In the genomic region with DNA sequence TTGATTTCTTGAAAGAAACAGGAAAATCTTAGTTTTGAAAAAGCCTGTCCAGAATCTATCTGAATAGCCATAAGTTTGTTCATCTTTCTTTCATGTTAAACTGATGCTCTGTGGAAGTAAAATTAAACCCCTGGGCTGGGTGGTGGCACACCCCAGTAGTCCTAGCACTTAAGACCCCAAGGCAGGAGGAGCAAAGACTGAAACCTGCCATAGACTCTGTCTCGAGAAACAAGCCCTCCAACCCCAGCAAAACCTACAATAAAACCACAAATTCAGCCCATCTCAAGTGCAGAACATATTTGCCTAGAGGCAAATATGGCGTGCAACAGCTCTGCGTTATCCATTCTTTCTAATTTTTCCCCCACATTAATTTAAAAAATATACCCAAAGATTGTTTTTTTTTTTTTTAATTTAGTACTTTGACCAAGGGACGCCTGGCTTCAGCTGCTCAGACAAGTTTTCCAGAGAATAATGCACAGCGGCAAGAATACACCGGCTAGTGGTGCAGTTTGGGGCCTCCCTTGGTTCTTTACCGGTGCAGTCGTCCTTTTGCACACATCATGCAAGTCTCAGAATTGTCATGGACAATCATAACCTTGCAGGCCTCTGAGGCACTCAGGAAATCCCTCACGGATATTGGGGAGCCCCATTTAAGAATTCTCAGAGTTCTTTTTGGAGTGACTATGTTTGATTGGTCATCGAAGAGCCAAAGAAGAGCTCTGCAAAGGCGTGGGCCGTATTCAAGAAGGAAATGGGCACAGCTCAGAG, we compare ENCODE assay signal across 7 mouse cellular contexts. TPM values are rescaled to one million over a fixed set of nuclear protein-coding genes. Genes with fewer than 3 reads are reported as not detected.
DNase-seq lines count a peak whose midpoint lies in the region; ATAC-seq and TF ChIP-seq lines count a peak whose summit lies in the region.

No protein-coding gene starts in this region.

- peak overlapping the region; percentile 37 for H3K4me2 ChIP-seq in forebrain, embryonic 11.5 days (ENCODE audit: low read depth, low read length, severe bottlenecking)
- peak overlapping the region; percentile 70 for H3K4me2 ChIP-seq in neural tube, embryonic 15.5 days

- no peak for TF ChIP-seq CTCF in lung, adult 2 months (IDR thresholded peaks at IDR 0.05; ENCODE audit: insufficient read depth, low read length)
- TF ChIP-seq CTCF in thymus, adult 2 months (IDR thresholded peaks at IDR 0.05; ENCODE audit: borderline replicate concordance, control insufficient read depth, extremely low read depth, insufficient read depth, low read length, poor library complexity), result no peak

- 51% methylated on average over 12 of the region's 12 CpGs for WGBS in lung, adult 2 months
- 55% methylated on average over 12 of the region's 12 CpGs for WGBS in forebrain, embryonic 11.5 days
- 57% methylated on average over 12 of the region's 12 CpGs for WGBS in limb, embryonic 10.5 days
- 52% methylated on average over 12 of the region's 12 CpGs for WGBS in neural tube, embryonic 15.5 days
- WGBS in thymus, adult 2 months, result 58% methylated on average over 12 of the region's 12 CpGs

- H3K27ac ChIP-seq in forebrain, embryonic 11.5 days (ENCODE audit: low read depth, low read length), result no peak overlapping the region
- peak overlapping the region; percentile 96 for H3K27ac ChIP-seq in limb, embryonic 10.5 days
- H3K27ac ChIP-seq in neural tube, embryonic 15.5 days (replicated peaks), result peak overlapping the region; percentile 96
- no peak overlapping the region for H3K27ac ChIP-seq in thymus, adult 2 months (ENCODE audit: control insufficient read depth, insufficient read depth, low read length)

- H3K4me1 ChIP-seq in lung, adult 2 months (ENCODE audit: control insufficient read depth, insufficient read depth, low read length), result peaks cover 2% of the 10 kb centered on the region; the same call in 1 of the 2 replicates
- no peaks in the 10 kb centered on the region; the same call in 1 of the 2 replicates for H3K4me1 ChIP-seq in forebrain, embryonic 11.5 days (replicated peaks; ENCODE audit: control insufficient read depth, insufficient read depth, low read length)
- peaks cover 18% of the 10 kb centered on the region for H3K4me1 ChIP-seq in limb, embryonic 10.5 days
- peaks cover 27% of the 10 kb centered on the region for H3K4me1 ChIP-seq in neural tube, embryonic 15.5 days
- H3K4me1 ChIP-seq in thymus, adult 2 months (replicated peaks; ENCODE audit: control insufficient read depth, insufficient read depth, low read length), result peaks cover 6% of the 10 kb centered on the region

- peak overlapping the region; percentile 46 for H3K4me3 ChIP-seq in lung, adult 2 months (replicated peaks; ENCODE audit: extremely low read depth, low read depth, low read length)
- H3K4me3 ChIP-seq in forebrain, embryonic 11.5 days (ENCODE audit: low read depth, low read length), result peak overlapping the region; percentile 82
- peak overlapping the region; percentile 94 for H3K4me3 ChIP-seq in limb, embryonic 10.5 days
- H3K4me3 ChIP-seq in neural tube, embryonic 15.5 days (replicated peaks), result peak overlapping the region; percentile 93
- H3K4me3 ChIP-seq in thymus, adult 2 months (ENCODE audit: control insufficient read depth, insufficient read depth, low read length), result no peak overlapping the region

- H3K9me3 ChIP-seq in forebrain, embryonic 11.5 days (ENCODE audit: control insufficient read depth, low read length), result no peaks in the 10 kb centered on the region
- no peaks in the 10 kb centered on the region for H3K9me3 ChIP-seq in limb, embryonic 10.5 days (replicated peaks)
- H3K9me3 ChIP-seq in neural tube, embryonic 15.5 days (replicated peaks), result no peaks in the 10 kb centered on the region

- H3K27me3 ChIP-seq in forebrain, embryonic 11.5 days (ENCODE audit: control insufficient read depth, insufficient read depth, low read length), result no peaks in the 10 kb centered on the region
- H3K27me3 ChIP-seq in limb, embryonic 10.5 days (ENCODE audit: low read depth, poor library complexity, severe bottlenecking), result no peaks in the 10 kb centered on the region
- H3K27me3 ChIP-seq in neural tube, embryonic 15.5 days (replicated peaks), result no peaks in the 10 kb centered on the region
- H3K27me3 ChIP-seq in thymus, adult 2 months (ENCODE audit: control insufficient read depth, insufficient read depth, low read length), result no peaks in the 10 kb centered on the region

- H3K36me3 ChIP-seq in forebrain, embryonic 11.5 days (ENCODE audit: control insufficient read depth, insufficient read depth, low read length), result no peaks in the 10 kb centered on the region
- no peaks in the 10 kb centered on the region for H3K36me3 ChIP-seq in limb, embryonic 10.5 days
- H3K36me3 ChIP-seq in neural tube, embryonic 15.5 days, result no peaks in the 10 kb centered on the region
- no peaks in the 10 kb centered on the region for H3K36me3 ChIP-seq in thymus, adult 2 months (ENCODE audit: control insufficient read depth, insufficient read depth, low read length)

- DNase-seq in lung, adult 2 months, result no peak
- no peak for DNase-seq in lung, postnatal 10 days
- DNase-seq in forebrain, embryonic 11.5 days (ENCODE audit: low spot score), result no peak
- no peak for DNase-seq in limb, embryonic 10.5 days (ENCODE audit: low spot score)
- DNase-seq in thymus, adult 2 months, result no peak
- no peak for DNase-seq in kidney, postnatal 25 days

- no peak for TF ChIP-seq POLR2A in lung, adult 2 months (IDR thresholded peaks at IDR 0.05; ENCODE audit: borderline replicate concordance, extremely low read depth, low read depth, low read length)
- no peak for TF ChIP-seq POLR2A in thymus, adult 2 months (IDR thresholded peaks at IDR 0.05; ENCODE audit: control insufficient read depth, extremely low read depth, insufficient read depth, low read length, poor library complexity)

- no peak overlapping the region for H3K9ac ChIP-seq in forebrain, embryonic 11.5 days (ENCODE audit: low read length)
- H3K9ac ChIP-seq in neural tube, embryonic 15.5 days (replicated peaks), result no peak overlapping the region; the same call in 1 of the 2 replicates

- ATAC-seq in forebrain, embryonic 11.5 days (replicated peaks; ENCODE audit: low FRiP score), result no peak
- ATAC-seq in neural tube, embryonic 15.5 days (ENCODE audit: low FRiP score), result peak; percentile 16; the same call in 1 of the 2 replicates

RNA-seq across cellular contexts. Expression of a gene that starts 0.6 kb away (rescaled TPM):
- 19.6 TPM in 2 replicates for polyA plus RNA-seq in lung, adult 2 months (2012; rRNA removed)
- 12.1 TPM in 2 replicates for polyA plus RNA-seq in forebrain, embryonic 11.5 days (2014; fragmentation: Nextera tagmentation; extraction: Ambion mirVana)
- 5.7 and 8.9 TPM in 2 replicates for polyA plus RNA-seq in limb, embryonic 10.5 days (2016; fragmentation: Nextera tagmentation; extraction: Ambion mirVana)
- polyA plus RNA-seq in neural tube, embryonic 15.5 days (2015; fragmentation: Nextera tagmentation; extraction: Ambion mirVana), result 11.0 and 11.3 TPM in 2 replicates
- 44.2 and 48.7 TPM in 2 replicates for polyA plus RNA-seq in thymus, adult 2 months (2012; rRNA removed)

RNA-seq across cellular contexts. Expression of a gene that starts 21.7 kb away (rescaled TPM):
- polyA plus RNA-seq in lung, adult 2 months (2012; rRNA removed), result 11.3 and 16.3 TPM in 2 replicates
- polyA plus RNA-seq in forebrain, embryonic 11.5 days (2014; fragmentation: Nextera tagmentation; extraction: Ambion mirVana), result 3.4 and 4.8 TPM in 2 replicates
- 5.7 and 10.2 TPM in 2 replicates for polyA plus RNA-seq in limb, embryonic 10.5 days (2016; fragmentation: Nextera tagmentation; extraction: Ambion mirVana)
- 7.1 and 7.4 TPM in 2 replicates for polyA plus RNA-seq in neural tube, embryonic 15.5 days (2015; fragmentation: Nextera tagmentation; extraction: Ambion mirVana)
- 0.66 and 4.8 TPM in 2 replicates for polyA plus RNA-seq in thymus, adult 2 months (2012; rRNA removed)

Comparison
In these comparisons a context has a peak if more than half of its experiments do, and no peak if none do; other contexts are left out.
1. H3K27ac ChIP-seq: peak in limb, embryonic 10.5 days (single experiment) and neural tube, embryonic 15.5 days (single experiment); none in forebrain, embryonic 11.5 days (single experiment) and thymus, adult 2 months (single experiment).